Mouse (Mus musculus) fibroblast of lung, adult 2 months (primary cell): ENCODE results near the gene Fignl1.

ENCODE experiments used
- DNase-seq: peaks from one replicate; pipeline ENCODE4 v3.0.0-alpha.2; 2011; ENCODE audit warnings: low read depth

Fignl1 gene

DNA sequence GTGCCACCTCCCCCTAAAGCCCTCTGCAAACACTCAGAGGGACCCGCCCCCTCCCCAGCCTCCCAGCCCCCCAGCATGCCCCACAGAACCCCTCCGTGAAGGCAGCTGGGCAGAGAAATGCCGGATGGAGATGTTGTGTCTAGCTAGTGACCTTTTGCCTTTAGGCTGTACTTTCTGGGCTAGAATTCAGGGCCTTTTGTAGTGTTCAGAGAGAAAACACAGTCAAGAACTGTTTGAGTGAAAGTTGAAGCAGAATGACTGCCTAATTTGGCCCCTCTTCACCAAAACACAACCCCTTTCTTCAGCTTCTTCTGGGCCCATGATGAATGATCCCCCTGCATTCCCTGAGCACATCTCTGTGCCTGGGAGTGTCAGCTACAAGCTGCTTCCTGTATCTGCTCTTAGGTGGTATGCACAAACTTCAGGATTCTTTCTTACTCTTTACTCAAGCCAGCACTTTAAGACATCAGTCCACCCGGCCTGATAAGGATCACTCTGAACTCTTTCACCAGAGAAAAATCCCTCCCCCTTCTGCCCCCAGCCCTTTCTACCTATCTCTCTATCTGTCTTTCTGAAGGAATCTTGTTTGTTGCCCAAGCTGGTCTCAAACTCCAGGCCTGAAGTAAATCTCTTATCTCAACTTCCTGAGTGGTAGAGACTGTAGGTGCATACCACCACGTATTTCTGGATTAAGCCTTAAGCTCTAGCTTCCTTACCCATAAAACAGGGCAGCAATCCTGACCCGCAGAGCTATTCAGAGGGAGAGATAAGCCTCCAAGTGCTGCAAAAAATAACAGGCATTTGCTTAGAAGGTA lies 23.4 kb upstream of the Fignl1 start:
- DNase-seq = no peak

DNA sequence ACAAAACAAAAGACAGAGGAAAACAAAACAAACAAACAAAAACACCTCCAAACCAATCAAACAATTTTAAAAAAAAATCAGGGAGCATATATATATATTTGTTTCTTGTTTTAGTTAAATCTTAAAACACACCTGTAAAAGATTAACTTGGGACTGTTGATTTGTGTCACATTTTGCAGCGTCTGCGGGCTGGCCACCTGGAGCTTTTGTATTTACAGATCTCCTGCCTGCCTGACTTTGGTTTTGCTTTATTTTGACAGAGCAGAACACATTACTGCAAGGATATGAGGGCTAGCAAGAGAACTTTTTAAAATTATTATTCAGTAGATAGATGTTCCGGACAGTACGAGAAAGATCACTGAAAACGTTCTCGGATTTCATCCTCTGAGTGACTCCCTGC lies 22.8 kb upstream of the Fignl1 start:
- no peak for DNase-seq

DNA sequence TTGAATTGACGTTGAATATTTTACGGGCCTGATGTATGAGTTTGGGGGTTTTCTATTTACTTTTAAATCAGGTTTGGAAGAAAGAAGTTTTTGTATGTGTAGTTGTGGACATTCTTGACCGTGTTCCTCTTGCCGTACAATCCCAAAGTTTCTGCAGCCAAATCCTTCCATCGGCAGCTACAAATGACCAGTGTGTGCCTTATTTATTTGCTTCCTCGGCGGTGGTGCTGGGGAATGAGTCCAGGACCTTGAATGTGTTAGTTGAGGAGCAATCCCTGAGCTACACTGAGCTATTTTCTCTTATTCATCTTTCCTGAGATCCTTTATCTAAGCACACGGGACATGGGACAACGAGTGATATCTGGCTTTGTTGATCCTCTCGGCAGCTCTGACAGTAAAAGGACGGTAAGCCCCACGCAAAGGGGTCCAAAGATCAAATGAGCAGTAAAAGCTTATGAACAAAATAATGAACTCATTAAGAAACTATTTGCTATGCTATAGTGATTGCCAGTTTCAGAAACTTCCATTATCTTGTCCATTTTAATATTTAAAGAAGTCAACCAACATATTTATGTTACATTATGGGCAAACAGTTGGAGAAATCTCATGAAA lies 22.2 kb upstream of the Fignl1 start:
- DNase-seq = no peak

DNA sequence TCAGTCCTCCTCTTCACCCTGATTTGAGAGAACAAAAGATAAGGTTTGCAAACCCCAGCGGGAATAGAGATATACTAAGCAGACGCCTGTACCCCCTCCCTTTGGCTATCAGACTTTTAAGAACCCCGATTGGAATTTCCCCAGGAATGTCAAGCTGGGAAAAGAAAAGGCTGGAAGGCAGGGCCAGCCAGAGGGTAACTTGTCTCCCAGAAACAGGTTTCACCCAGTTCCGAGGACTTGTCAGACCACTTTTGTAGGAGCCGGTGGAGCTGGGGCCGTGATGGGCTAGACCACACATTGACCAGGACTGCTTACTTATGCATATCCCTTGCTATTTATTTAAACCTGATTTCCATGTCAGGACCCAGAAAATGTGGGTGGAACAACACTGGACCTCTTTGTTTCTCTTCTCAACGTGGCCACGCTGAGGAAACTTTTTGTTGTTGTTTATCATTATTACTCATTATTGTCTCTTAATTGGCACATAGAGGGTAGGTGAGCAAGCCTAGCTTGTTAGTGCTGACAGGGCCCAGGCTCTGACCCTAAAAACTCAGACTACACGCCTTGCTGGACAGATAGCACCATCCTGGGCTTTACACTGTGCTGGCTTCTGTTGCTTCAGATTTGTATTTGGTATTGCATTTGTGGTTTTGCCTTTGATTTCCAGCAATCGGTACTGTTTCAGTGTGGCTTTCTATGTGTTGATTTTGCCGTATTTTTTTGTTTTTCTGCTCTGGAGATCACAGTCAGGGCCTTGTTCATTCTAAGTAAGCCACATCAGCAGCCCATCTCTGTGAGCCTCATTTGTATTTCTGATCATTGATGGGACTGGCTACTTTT lies 20.6 kb upstream of the Fignl1 start:
- DNase-seq = no peak

DNA sequence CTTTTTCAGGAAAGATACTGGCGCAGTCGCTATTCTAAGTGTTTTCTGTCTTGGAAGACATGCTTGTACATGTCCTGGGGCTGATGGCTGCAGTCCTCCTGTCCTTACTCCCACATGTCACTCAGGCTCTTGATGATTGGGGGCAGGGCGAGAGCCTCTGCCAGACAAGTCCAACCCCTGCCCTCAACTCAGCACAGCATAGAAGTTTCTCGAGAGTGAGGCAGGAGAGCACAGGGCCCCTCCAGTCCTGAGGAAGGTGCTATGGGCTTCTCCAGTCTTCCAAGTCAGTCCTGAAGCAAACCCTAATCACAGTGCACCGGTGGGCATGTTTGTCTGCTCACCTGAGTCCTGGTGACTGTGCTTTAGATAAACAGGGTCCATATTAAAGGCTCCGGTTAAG lies 20.0 kb upstream of the Fignl1 start:
- no peak for DNase-seq

DNA sequence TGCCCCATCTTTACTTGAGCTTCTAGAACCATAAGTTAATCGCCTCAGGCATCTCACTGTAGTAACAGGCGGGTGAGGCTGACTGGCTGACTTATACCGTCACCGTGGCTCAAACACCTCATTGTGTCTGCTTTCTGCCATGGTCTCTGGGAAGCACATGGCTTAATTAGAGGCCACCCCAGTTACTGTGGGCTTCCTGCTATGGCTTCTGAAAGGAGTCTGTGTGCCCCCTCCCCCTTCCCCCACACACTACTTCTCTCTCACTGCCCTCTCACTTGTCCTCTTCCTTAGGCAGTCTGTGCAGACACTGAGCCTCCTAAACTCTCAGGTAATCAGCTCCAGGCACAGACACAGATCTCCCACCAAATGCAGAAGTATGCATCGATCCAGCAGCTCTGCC lies 19.5 kb upstream of the Fignl1 start:
- no peak for DNase-seq

DNA sequence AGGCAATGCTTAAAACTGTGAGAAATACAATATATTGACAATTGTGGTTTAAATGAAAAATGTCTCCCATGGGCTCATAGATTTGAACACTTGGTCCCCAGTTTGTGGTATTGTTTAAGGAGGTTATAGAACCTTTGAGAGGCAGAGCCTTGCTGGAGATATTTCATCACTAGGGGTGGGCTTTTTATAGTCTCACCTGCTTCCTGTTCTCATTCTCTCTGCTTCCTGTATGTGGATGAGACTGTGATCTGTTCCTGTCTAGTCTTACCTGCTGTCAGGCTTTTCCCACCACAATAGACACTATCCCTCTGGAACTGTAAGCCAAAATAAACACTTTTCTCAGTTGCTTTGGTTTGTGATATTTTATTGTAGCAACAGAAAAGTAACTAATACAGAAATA lies 17.7 kb upstream of the Fignl1 start:
- DNase-seq = no peak

DNA sequence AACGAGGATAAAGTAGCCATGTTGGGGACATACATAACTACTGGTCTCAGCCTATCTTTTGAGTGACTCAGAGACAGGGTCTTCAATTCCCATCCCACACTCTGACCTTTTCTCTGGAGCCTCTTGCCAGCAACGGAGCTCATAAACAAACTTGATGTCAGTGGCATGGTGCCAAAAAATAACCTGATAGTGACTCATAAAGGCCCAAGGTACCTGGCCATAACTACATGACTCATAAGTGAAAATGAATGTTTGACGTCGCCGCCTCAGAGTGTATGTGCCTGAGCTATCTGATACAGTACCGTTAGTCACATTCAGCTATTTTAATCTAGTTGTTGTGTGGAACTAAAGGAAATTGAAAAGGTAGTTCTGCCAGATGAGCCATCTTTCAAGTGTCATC lies 16.9 kb upstream of the Fignl1 start:
- DNase-seq = no peak

DNA sequence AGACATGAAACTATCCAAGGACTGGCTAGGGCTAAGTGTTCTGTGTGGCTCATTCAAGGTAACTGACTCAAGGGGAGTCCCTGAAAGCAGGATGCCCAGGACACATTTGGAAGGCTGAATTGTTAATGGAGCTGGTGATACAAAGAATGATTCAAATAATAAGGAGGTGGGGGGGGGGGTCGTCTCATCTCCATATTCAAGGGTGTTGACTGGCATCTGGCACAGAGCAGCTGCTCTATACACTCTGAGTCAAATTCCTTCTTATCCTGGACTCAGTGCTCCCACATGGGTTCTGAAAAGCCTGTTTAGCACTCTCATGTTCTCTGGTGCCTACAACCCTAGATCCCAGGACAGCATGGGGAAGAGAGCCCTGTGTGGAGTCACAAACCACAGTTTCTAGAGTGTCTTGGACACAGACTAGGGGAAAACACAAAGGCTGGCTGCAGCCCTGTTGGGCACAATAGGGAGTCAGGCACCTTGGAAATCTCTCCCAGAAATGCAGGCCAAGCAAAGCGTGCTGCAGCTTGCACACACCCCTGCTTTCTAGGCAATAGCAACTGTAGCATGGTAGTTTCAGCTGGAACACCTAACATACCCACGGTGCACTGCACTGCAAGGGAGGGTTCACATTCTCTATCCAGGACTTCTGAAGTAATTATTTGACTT lies 16.3 kb upstream of the Fignl1 start:
- DNase-seq = no peak

DNA sequence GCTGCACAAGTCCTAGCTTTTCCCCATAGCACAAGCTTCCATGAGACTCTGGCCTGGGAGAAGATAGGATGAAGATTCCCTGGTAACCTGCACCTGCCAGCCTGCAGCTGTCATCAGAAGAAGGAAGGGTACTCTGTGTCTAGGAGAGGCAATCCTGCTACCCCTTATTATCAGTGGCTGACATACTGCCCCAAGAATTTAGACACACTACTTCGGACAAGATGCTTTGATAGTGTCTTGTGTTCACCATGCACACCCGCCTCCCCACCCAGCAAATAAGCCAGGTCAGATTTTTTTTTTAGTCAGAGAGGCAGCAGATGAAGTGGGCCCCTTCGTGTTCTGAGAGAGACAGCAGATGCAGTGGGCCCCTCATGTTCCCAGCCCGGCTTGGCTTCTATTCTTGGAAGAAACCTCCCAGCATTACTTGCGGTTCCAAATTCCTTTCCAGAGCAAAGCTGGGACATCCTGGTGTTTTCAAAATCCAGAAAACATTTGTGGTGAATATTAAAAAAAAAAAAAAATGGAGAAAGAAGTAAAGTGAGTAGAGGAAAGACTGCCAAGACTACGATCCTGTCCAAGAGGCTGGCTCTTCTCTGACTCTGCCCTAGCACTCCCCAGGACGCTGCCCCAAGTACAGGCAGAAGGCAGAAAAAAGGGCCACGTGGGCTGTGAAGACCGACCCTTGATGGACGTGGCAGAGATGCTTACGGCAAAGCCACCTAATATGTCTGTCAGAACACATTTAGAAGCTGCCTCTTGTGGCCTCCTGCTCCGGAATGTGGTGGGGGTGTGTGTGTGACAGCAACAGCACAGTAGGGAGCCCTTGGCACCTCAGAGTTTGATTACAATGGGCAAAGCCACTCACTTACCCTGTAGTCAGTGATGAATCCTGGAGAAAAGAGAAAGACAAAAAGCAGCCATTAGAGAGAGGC lies 15.5 kb upstream of the Fignl1 start:
- DNase-seq = no peak

DNA sequence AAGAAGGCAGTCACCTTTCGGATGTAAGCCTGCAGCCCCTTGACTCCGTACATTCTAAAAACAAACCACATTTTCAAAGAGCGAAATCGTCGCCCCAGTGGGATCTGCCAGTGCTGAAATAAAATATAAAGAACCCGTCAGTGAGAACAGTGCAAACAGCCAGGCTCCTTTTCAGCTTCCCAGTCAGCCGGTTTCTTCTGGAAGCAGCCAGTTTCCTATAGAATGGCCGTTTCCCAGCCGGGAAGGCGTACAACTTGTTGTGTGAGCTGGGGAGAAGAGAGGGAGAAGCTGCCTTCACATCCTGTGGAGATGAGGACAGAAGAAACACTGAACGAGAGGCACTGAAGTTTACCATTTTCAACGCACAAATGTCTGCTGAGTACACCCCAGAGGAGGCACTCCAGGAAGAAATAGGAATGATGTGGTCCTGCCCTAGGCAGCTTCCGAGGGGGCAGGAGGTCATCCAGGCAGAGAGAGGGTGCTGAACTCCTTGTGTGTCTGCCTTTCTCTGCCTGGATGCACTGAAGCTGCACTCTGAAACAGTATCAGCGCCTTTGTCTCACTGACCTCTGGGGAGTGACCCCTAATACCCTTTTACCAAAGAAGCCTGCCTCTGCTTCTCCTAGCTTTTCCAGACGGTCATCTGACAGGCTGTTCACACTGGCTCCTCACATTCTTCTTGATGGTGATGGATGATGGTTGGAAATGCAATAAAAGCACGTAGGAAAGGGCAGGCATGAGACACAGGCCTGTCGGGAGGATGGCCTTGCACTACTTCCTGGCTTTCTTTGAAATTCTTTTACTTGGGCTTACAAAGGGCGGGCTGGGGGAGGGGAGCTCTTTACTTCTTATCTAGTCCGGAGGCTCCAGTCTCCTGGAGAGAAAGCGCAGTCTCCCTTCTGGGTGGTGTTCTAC lies 13.7 kb upstream of the Fignl1 start:
- no peak for DNase-seq

DNA sequence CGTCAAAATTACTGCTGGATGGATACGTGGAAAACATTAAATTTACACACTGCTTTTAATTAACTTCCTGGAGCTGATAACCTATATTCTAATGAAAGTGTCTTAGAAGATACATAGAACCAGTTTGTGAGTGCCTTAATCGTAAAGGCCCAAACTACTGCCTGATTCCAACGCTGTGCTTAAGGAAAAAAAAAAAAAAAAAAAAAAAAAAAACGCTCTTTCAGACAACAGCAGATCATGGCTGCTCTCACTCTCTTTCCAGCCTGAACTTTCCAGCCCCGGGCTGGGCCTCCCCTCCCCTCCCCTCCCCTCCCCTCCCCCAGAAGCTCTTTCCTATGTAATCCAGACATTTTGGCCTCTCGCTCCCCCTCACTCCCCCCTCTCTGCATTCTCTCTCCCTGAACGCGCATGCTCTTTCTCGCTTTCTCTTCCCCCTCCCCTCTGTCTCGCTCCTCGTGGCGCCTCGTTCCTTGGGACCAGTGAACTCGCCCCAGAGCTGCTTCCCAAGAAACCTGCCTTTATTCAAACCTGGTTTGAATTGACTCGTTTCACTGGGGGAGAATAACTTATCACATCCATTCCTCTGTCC lies 12.7 kb upstream of the Fignl1 start:
- DNase-seq = no peak

DNA sequence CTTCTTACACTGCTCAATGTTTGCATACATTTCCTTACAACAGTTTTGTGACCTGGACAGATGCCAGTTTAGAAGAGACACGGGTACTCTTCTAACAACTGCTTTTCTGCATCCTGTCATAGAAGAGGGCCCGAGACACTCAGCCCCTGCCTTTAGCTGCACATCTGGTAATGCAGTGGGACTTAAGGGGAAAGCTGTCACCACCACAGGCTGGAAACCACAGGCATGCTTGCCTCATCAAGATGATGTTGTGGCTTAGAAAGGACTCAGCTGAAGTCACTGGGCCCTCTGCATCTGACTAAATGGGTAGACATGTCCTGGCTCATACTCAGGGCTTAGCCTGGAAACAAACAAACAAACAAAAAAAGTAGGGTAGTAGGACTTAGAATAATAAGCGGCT lies 12.0 kb upstream of the Fignl1 start:
- peak; percentile 51 for DNase-seq

DNA sequence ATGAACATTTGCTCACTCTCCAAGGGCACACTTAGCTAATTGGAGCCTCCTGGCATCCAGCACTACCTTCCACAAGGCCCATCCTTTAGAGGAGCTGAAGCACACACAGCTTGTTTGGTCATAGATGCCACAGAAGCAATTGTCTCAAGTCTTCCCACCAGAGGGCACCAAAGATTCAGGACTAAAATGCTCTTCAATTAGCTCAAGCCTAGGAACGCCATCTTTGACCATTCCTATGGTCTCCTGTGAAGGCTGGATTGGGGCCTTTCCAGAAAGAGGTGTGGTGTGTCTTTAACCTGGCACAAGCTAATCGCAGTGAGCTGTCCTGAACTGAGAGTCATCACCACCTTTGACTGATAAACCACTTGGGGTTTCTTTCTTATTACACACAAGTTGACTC lies 11.5 kb upstream of the Fignl1 start:
- peak; percentile 86 for DNase-seq

DNA sequence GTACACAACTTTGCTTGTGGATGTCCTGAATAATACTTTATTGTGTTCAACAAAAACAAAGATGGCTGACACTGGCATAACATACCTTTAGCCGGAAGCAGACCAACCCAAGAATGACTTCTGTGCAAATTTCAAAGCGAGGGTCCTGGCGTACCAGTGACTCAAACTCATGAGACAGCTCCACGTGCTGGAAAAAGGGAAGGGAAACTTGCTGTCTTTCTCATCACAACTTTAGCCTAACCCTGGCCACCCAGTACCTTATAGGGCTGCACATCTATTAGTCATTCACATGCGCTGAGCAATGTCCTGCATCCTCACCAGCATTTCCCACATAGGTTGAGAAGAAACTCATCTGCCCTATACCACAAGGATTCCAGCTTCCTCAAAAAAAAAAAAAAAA lies 10.4 kb upstream of the Fignl1 start:
- DNase-seq = no peak

DNA sequence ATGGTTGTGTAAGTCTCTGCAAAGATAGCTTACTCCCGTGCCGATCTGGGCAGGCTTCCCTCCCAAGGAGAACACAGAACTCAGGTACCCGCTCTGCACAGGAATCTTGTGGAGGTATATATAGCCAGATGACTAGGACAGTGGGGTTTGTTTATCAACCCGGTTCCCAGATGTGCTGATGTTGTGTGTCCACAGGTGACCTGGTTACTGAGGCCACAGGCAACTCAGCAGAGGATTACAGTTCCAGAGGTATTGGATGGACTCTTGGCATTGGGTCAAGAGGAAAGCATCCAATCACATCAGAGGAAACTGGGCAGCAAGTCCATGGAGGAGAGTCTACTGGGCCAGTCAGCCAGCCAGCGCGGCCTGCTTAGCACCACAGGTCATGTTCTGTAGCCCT lies 10.0 kb upstream of the Fignl1 start:
- no peak for DNase-seq

DNA sequence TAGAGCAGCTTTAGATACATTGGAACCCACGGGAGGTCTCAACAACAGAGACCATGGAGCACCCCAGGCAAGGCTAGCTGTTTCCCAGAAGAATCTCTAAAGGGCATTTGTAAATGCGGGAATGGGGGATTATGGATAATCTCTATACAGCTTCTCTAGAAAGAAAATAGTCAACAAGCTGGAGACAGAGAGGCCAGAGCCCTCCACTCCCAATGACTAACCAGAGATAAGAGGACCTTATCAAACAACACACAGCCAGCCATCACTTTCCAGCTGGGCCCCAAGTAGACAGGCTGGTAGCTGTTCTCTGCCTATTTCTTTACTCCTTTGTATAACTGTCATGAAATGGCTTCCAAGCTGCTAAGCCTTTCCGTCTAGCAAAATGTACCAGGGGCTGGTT lies 7.0 kb upstream of the Fignl1 start:
- DNase-seq = no peak

DNA sequence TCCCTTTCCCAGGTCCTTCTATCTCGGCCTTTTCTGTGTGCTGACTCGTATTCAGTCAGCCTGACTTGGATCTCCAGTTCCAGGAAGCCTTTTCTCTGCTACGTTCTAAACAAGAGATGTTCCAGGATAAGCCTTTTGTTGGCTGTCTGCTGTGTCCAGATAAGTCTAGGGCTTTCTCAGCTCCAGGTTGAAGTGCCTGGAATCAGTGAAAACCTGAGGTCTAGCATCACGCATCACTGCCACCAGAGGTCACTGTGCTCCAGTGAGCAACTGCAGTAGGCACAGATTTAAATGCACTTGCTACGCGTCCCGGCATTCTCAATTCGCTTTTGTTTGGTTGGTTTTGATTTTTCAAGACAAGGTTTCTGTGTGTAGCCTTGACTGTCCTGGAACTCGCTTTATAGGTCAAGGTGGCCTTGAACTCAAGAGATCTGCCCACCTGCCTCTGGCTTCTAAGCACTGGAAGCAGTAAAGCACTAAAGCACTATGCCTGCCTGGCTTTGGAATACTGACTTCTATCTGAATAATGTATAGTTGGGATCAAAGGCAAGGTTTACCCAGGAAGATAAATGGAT lies 3.2 kb upstream of the Fignl1 start:
- no peak for DNase-seq

DNA sequence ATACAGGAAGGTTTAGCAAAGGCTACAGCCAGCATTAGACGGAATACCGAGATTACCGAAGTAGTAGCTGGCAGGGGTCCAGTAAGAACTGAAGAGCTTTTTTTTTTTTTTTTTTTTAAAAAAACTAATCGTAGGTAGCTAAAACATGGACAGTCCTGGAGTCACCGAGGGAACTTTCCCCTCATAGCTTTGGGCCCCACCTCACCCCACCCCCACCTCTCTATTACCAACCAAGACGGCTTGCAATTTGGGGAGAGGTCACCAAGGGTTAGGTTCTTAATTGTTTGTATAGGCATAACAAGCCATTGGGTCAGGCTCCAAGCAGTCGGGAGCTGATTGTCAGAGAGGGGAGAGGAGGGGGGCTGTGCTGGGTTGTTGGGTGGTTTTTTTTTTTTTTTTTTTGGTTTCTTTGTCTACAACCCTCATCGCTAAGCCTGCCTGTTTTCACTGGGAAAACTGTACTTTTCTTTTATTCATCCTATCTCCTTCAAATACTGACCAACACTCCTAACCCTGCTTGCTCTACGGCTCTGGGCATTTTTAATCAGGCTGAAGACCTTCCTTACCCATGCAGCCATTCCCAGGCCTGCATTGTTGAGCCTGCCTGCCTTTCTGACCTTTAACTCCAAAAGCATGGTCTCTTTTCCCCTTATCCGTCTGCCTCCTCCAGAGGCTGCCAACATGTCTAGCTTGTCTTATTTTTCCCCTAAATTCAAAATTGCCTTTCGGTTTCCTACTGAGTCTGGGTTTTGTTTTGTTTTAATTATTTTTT lies 828 bp upstream of the Fignl1 start:
- DNase-seq = no peak
